Mouse (Mus musculus) spleen, postnatal 10 days (tissue): ENCODE measurements around the gene Nme1.
"Not testable (repeated sequence)": the region's sequence is repeated elsewhere in the genome, so short reads cannot be mapped to it uniquely, and the experiment has no call there.

Experiments used
- DNase-seq, 2 experiments: peaks; one replicate each; pipeline ENCODE4 v3.0.0; 2021 to 2022; ENCODE audit warnings: low spot score in 2 of 2

The Nme1 gene

GRCm38 (mm10) chr11:93965391-93965790, 2.9 kb downstream of the Nme1 start:
- no peak for DNase-seq

- DNase-seq: no peak
These were observed 5.3 kb downstream of the Nme1 start for GRCm38 (mm10) chr11:93963013-93963412.

DNA sequence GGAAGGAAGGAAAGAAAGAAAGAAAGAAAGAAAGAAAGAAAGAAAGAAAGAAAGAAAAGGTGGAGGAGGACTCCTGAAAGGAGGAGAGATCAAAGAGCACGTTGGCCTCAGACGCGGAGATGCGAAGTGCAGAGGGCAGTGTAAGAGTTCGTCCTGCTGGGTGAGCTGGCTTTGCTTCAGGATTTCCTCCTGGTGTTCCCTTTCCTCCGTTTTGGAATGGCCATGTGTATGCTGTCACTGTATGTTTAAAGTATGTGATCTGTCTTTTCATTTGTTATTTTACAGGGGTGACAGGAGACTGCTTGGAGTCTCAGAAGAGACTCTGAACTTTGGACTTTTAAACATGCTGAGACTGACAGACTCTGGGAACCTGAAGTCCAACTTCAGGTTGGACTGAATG, 6.8 kb downstream of the Nme1 start:
- DNase-seq: no peak

DNA sequence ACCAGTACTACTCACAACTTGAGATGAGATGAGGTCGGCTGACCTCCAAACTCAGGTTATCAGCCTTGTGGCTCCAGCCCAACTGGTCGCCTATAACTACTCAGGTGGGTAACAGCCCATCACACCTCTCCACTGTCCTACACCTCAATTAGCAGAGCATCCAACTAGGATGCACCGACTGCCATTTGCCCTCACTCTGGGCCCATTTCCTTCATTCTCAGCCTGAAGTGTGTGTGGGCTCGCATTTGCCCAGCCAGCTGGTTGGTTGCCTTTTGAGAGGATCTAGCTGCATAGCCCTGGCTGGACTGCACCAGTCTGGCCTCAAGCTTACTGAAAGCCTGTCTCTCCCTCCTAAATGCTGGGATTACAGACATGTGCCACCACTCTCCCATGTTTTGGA, 10.6 kb downstream of the Nme1 start:
- no peak for DNase-seq

DNA sequence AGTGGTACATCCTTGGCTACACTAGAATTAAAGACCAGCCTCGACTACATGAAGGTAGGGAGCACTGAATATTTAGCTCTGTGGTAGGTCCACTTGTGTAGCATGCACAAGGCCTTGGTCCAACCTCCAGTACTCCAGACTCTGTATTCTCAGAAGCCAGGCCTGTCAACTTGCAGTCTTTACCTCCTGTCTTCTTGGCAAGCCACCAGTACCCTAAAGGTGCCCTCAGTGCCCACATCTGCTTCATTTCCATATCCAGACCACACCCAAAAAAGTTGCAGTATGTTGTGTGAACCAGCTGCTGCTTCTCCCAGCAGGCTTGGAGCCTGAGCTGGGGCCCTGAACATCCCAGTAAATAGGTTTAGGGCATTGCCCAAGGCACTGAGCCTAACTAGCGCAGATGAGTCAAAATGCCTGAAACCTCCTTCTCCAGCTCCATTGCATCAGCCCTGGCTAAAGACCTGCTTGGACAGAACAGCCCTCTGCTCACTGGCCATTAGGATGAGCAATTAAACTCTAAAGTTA, 11.2 kb downstream of the Nme1 start:
- DNase-seq: no peak

DNA sequence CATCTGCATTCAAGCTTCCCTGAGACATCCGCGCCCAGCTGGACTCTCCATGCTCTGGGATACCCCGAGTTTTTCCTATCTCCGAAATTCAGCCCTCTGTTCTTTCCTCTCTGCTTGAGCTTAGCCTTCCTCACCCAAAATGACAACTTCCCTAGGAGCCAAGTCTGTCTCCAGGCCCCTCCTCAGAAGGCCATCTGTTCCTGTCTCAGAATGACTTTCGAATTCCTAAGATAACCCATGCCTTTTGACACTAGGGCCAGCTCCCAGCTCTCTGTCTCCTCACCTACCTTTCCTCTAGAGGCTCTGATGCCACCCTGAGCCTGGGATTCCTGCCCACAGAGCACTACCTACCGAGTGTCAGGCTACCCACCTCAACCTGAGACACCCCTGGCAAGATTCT, 12.2 kb downstream of the Nme1 start, which contains the start of gene Nme2:
Gene Nme2 (minus strand): TSS at position 101 of the 400 bp plus-strand sequence.
- DNase-seq: no peak

DNA sequence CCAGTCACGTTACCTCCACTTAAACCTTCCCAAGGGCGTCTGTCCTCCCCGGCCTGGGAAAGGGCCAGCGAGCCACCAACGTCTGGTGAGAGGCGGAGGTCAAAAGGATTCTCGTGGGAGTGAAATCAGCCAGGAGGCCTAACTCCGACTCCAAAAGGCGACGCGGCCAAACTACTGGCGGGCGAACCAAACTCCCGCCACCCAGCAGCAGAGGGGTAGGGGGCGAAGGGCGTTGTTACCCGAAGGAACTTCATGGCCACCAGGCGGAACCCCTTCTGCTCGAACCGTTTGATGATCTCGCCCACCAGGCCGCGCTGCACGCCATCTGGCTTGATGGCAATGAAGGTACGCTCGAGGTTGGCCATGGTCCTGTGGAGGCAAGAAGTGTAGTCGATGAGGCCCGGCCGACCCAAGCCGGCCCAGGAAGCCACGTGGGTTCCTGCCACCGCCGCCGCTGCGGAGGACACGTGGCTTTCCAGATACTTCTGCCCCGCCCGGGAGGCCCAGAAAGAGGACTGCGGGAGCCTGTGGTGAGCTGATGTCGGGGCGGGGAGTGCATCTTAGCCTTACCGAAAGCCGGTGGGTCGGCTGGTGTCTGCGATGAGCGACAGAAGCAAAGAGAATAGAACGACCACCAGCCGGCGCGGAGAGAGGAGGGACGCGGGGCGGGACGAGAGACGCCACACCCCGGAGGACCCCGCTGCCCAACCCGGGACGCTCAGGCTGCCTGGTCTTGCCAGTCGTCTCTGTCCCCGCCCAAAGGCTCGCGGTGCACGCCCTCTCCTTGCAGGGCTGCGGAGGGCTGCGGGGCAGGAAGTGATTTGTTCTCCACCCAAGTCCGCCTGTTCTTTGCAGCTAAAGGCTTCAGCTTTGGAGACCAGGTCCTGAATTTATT, 12.8 kb downstream of the Nme1 start:
- peak; percentile 73 to 90 for DNase-seq

GRCm38 (mm10) chr11:93954738-93955255, 13.5 kb downstream of the Nme1 start:
- DNase-seq: no peak

GRCm38 (mm10) chr11:93952376-93952775, 15.9 kb downstream of the Nme1 start:
- no peak for DNase-seq

DNA sequence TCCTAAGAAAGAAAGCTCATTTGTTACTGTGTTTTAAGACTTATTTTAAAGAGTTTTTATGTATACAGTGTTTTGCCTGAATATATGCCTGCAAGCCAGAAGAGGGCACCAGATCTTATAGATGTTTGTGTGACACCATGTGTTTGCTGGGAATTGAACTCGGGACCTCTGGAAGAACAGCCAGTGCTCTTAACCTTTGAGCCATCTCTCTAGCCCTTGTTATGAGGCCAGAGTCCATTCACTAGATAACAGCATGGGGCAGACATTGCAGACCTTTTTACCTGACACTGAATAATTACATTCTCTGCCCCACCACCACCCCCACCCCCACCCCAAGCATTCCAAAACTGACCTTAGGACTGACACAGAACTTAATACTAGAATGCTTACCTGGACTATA, 18.3 kb downstream of the Nme1 start:
- DNase-seq: no peak

DNA sequence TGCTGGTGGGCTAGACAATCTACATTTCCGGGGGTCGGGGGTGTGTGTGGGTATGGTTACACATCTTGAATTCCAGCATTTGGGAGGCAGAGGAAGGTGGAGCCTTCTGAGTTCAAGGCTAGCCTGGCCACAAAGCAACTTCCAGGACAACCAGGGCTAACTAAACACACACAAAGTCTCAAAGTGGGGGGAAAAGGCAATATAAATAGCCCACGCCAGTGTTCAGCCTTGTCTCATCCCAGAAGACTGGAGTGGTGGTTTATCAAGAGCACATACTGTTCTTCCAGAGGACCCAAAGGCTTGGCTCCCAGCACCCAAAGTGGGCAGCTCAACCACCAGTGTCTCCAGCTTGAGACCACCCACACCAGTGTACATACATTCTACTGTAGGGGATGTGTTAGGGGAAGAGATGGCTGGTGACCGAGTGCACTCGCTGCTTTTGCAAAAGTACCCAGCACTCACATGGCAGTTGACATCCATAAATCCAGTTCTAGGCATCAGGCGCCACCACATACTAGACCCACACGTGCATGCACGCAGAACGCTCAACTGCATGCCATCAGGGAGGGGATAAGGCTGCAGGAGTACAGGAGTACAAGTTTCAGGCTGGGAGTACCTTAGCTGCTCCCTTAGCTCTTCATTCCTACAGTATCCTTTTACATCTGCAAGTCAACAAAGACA, 19.3 kb downstream of the Nme1 start:
- no peak for DNase-seq

- no peak for DNase-seq
These were observed 23.3 kb downstream of the Nme1 start for GRCm38 (mm10) chr11:93944986-93945385.

DNA sequence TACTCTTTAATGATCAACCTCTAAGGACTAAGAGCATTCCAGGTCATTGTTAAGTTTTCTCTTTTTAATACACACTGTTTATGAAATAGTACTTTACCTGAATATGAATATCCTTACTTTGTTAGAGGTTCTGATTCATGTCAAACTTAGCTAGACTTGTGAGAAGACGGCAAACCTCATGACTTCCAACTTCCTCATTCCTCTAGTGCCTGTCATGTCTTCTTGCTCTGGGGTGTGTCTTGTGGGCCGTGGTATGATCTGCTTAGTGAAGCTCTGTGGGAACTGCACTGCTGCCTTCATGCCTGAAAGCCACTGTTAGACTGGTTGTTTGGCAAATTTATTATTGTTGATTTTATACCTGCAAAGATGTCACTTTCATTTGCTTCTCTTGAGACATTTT, 27.4 kb downstream of the Nme1 start:
- no peak for DNase-seq

GRCm38 (mm10) chr11:93929106-93929505, 39.2 kb downstream of the Nme1 start:
- no peak for DNase-seq

DNA sequence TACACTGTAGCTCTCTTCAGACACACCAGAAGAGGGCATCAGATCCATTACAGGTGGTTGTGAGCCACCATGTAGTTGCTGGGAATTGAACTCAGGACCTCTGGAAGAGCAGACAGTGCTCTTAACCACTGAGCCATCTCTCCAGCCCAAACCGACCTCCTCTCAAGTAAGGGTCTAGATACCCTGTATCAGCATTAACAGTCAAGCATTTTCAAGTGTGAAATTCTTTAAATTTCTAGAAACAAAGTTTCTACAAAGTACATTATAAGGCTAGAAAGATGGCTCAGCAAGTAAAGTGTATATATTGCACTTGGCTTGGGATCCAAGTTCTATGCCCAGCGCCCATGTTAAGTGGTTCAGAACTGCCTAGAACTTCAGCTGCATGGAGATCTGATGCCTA, 53.3 kb downstream of the Nme1 start:
- DNase-seq: not testable (repeated sequence)

GRCm38 (mm10) chr11:93911603-93912002, 56.7 kb downstream of the Nme1 start:
- DNase-seq: no peak

GRCm38 (mm10) chr11:93908829-93909228, 59.5 kb downstream of the Nme1 start:
- DNase-seq: no peak

GRCm38 (mm10) chr11:93907839-93908238, 60.5 kb downstream of the Nme1 start:
- no peak for DNase-seq
